ENCODE assay signal across 8 mouse cellular contexts in the genomic region with DNA sequence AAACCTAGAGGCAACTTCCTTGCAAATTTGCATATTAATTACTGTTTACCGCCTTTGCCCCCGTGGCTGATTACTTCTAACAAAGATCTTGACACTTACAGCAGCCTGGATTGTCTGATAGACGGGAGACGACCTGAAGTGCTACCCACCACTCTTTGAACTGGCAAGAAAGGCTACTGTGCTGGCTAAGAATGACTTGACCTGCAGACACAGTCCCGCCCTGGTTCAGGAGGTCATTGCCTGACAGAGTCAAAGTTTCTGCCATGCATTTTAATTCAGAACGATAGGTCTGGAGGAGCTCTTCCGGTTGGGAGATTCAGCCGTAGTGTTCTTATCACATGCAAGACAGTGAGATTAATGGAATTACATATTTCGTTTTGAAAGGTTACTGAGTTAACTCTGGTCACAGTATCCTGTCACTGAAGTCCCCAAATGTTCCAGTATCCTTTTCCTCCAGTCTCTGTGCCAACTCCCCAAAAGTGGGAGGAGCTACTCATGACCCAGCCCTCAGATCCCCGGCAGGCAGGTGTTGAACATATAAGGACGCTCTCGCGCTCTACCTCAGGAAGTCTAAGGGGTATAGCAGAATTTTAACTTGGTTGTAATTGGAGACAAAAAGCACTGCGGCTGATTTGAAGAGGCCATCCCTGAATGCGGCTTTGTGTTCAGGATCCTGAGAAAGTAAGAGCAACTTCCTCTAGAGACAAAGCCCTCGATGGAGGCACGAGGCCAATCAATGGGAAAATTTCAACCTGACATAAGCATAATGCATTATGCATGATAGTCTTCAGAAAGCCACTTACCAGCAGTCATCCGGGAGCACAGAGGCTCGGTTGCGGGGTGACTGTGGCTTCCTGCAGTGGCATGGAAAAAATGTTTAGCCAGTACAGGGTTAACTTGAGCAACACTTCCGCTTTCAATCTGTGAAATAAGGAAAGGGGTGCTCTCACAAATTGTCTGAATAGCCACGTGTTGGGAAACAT. TPM values are rescaled to one million over a fixed set of nuclear protein-coding genes. Genes with fewer than 3 reads are reported as not detected.
DNase-seq lines count a peak whose midpoint lies in the region; ATAC-seq and TF ChIP-seq lines count a peak whose summit lies in the region.

No protein-coding gene starts in this region.

- TF ChIP-seq EP300 in liver, embryonic 14.5 days (IDR thresholded peaks at IDR 0.05; ENCODE audit: low read depth) = no peak

- H3K4me3 ChIP-seq in lung, embryonic 14.5 days (ENCODE audit: low read depth, low read length) = 0 out of 2 replicates have a peak overlapping the region, but pooled peaks have one; percentile 4
- no peak overlapping the region for H3K4me3 ChIP-seq in forebrain, embryonic 11.5 days (ENCODE audit: low read depth, low read length)
- H3K4me3 ChIP-seq in liver, embryonic 14.5 days (ENCODE audit: insufficient read depth in 1 of 2, low read depth in 2 of 2, low read length in 2 of 2) = peak overlapping the region in 1 of 2 experiments; percentile 24; a peak in 1 of 4 replicates
- 0 out of 2 replicates have a peak overlapping the region, but pooled peaks have one; percentile 13 for H3K4me3 ChIP-seq in stomach, embryonic 15.5 days (replicated peaks)

- DNase-seq in lung, embryonic 14.5 days = peak; percentile 33
- no peak for DNase-seq in lung, postnatal 14 days
- DNase-seq in forebrain, embryonic 11.5 days (ENCODE audit: low spot score) = no peak
- no peak for DNase-seq in liver, embryonic 14.5 days (ENCODE audit: low read depth in 3 of 3, low spot score in 3 of 3)
- DNase-seq in adrenal gland, postnatal 36 days = no peak
- DNase-seq in ovary, adult 18-20 months (ENCODE audit: low spot score) = no peak
- no peak for DNase-seq in adrenal gland, postnatal 10 days

- no peak overlapping the region for H3K9ac ChIP-seq in lung, embryonic 14.5 days
- no peak overlapping the region for H3K9ac ChIP-seq in forebrain, embryonic 11.5 days (ENCODE audit: low read length)
- H3K9ac ChIP-seq in liver, embryonic 14.5 days (replicated peaks) = no peak overlapping the region
- no peak overlapping the region for H3K9ac ChIP-seq in stomach, embryonic 15.5 days

- H3K27ac ChIP-seq in lung, embryonic 14.5 days (ENCODE audit: low read depth) = no peak overlapping the region
- no peak overlapping the region for H3K27ac ChIP-seq in forebrain, embryonic 11.5 days (ENCODE audit: low read depth, low read length)
- H3K27ac ChIP-seq in liver, embryonic 14.5 days = no peak overlapping the region
- no peak overlapping the region for H3K27ac ChIP-seq in stomach, embryonic 15.5 days

- no peaks in the 10 kb centered on the region for H3K27me3 ChIP-seq in lung, embryonic 14.5 days (ENCODE audit: insufficient read depth, low read length)
- H3K27me3 ChIP-seq in forebrain, embryonic 11.5 days (ENCODE audit: control insufficient read depth, insufficient read depth, low read length) = no peaks in the 10 kb centered on the region
- H3K27me3 ChIP-seq in liver, embryonic 14.5 days (ENCODE audit: control insufficient read depth, insufficient read depth, low read length) = no peaks in the 10 kb centered on the region
- H3K27me3 ChIP-seq in stomach, embryonic 15.5 days (replicated peaks) = no peaks in the 10 kb centered on the region

- H3K9me3 ChIP-seq in lung, embryonic 14.5 days (ENCODE audit: low read depth, low read length) = no peaks in the 10 kb centered on the region
- H3K9me3 ChIP-seq in forebrain, embryonic 11.5 days (ENCODE audit: control insufficient read depth, low read length) = no peaks in the 10 kb centered on the region
- H3K9me3 ChIP-seq in liver, embryonic 14.5 days (ENCODE audit: control insufficient read depth, low read length) = no peaks in the 10 kb centered on the region
- no peaks in the 10 kb centered on the region for H3K9me3 ChIP-seq in stomach, embryonic 15.5 days

- TF ChIP-seq CTCF in lung, embryonic 14.5 days (IDR thresholded peaks at IDR 0.05; ENCODE audit: low read depth) = no peak
- no peak for TF ChIP-seq CTCF in liver, embryonic 14.5 days (IDR thresholded peaks at IDR 0.05; ENCODE audit: low read depth)

- H3K4me1 ChIP-seq in lung, embryonic 14.5 days (ENCODE audit: insufficient read depth) = peaks cover 3% of the 10 kb centered on the region; the same call in 1 of the 2 replicates
- H3K4me1 ChIP-seq in forebrain, embryonic 11.5 days (replicated peaks; ENCODE audit: control insufficient read depth, insufficient read depth, low read length) = no peaks in the 10 kb centered on the region; the same call in 1 of the 2 replicates
- peaks cover 0 to 7% of the 10 kb centered on the region in 2 experiments; a peak in 3 of 4 replicates for H3K4me1 ChIP-seq in liver, embryonic 14.5 days (replicated peaks; ENCODE audit: control insufficient read depth in 2 of 2, insufficient read depth in 2 of 2, low read length in 1 of 2)
- H3K4me1 ChIP-seq in stomach, embryonic 15.5 days = no peaks in the 10 kb centered on the region

- H3K36me3 ChIP-seq in lung, embryonic 14.5 days (ENCODE audit: insufficient read depth) = no peaks in the 10 kb centered on the region
- no peaks in the 10 kb centered on the region for H3K36me3 ChIP-seq in forebrain, embryonic 11.5 days (ENCODE audit: control insufficient read depth, insufficient read depth, low read length)
- H3K36me3 ChIP-seq in liver, embryonic 14.5 days (replicated peaks; ENCODE audit: control insufficient read depth, insufficient read depth, low read depth) = no peaks in the 10 kb centered on the region
- no peaks in the 10 kb centered on the region for H3K36me3 ChIP-seq in stomach, embryonic 15.5 days

- WGBS in lung, embryonic 14.5 days = 22% methylated on average over 22 of the region's 22 CpGs
- whole genome bisulfite sequencing in forebrain, embryonic 11.5 days = 25% methylated on average over 22 of the region's 22 CpGs
- 17% methylated on average over 22 of the region's 22 CpGs for WGBS in liver, embryonic 14.5 days (ENCODE audit: insufficient replicate concordance)
- WGBS in stomach, embryonic 15.5 days = 27% methylated on average over 22 of the region's 22 CpGs

- ATAC-seq in lung, embryonic 14.5 days (ENCODE audit: insufficient read depth) = no peak; the same call in 1 of the 2 replicates
- 0 out of 2 replicates have a peak, but pooled peaks have one; percentile 15 for ATAC-seq in forebrain, embryonic 11.5 days (replicated peaks; ENCODE audit: low FRiP score)
- ATAC-seq in liver, embryonic 14.5 days (ENCODE audit: insufficient read depth) = no peak
- ATAC-seq in stomach, embryonic 15.5 days (ENCODE audit: insufficient read depth, low FRiP score, low read depth) = no peak

- H3K4me2 ChIP-seq in lung, embryonic 14.5 days = peak overlapping the region; percentile 47
- H3K4me2 ChIP-seq in forebrain, embryonic 11.5 days (ENCODE audit: low read depth, low read length, severe bottlenecking) = peak overlapping the region; percentile 19; the same call in 1 of the 2 replicates
- peak overlapping the region; percentile 43 for H3K4me2 ChIP-seq in liver, embryonic 14.5 days (ENCODE audit: low read depth)
- H3K4me2 ChIP-seq in stomach, embryonic 15.5 days = peak overlapping the region; percentile 43

RNA-seq across cellular contexts. Expression of a gene that starts 15.4 kb away (rescaled TPM):
- 9.0 and 10.4 TPM in 2 replicates for polyA plus RNA-seq in lung, embryonic 14.5 days (2014; fragmentation: Nextera tagmentation; extraction: Ambion mirVana)
- 11.0 and 13.1 TPM in 2 replicates for polyA plus RNA-seq in forebrain, embryonic 11.5 days (2014; fragmentation: Nextera tagmentation; extraction: Ambion mirVana)
- 0.56 and 0.58 TPM in 2 replicates for polyA plus RNA-seq in liver, embryonic 14.5 days (2012; rRNA removed)
- 0.32 and 0.48 TPM in 2 replicates for polyA plus RNA-seq in liver, embryonic 14.5 days (2014; fragmentation: Nextera tagmentation; extraction: Ambion mirVana)
- 17.1 and 21.4 TPM in 2 replicates for polyA plus RNA-seq in stomach, embryonic 15.5 days (2015; fragmentation: Nextera tagmentation; extraction: Ambion mirVana)
- 10 to 100 TPM; 20.2 to 24.3 TPM for total RNA-seq in adrenal gland, postnatal 36 days (2021)
- 10 to 100 TPM; 18.2 to 21.9 TPM for total RNA-seq in adrenal gland, postnatal 10 days (2021)
